Mouse (Mus musculus): ENCODE data around the gene Zbtb42.

Zbtb42 gene

GRCm38 (mm10) chr12:112678555-112679026 lies at the start of gene Zbtb42:
TSS of gene Zbtb42 (plus strand) at chr12:112678828.
- DNase-seq, result peak; percentile 80 to 89

- peak; percentile 79 to 88 for DNase-seq
Observed at GRCm38 (mm10) chr12:112628928-112629721, 49.5 kb upstream of the Zbtb42 start.

- peak in 1 of 2 experiments; percentile 34 for DNase-seq
Observed at GRCm38 (mm10) chr12:112630029-112630428, 48.6 kb upstream of the Zbtb42 start.

- no peak for DNase-seq
Observed at GRCm38 (mm10) chr12:112630796-112631195, 47.8 kb upstream of the Zbtb42 start.

- DNase-seq, result no peak
Observed at GRCm38 (mm10) chr12:112631472-112631871, 47.2 kb upstream of the Zbtb42 start.

- DNase-seq, result peak; percentile 47 to 52
Observed at GRCm38 (mm10) chr12:112632084-112632777, 46.4 kb upstream of the Zbtb42 start.

GRCm38 (mm10) chr12:112632907-112633306 lies 45.7 kb upstream of the Zbtb42 start:
- DNase-seq, result peak; percentile 33 to 37

- DNase-seq, result peak; percentile 54 to 79
Observed at GRCm38 (mm10) chr12:112633686-112634085, 44.9 kb upstream of the Zbtb42 start.

GRCm38 (mm10) chr12:112639526-112639925 lies 39.1 kb upstream of the Zbtb42 start:
- DNase-seq, result no peak

- DNase-seq, result no peak
Observed at GRCm38 (mm10) chr12:112643126-112643525, 35.5 kb upstream of the Zbtb42 start.

- peak; percentile 100 for DNase-seq
Observed at GRCm38 (mm10) chr12:112644180-112644854, 34.3 kb upstream of the Zbtb42 start, which contains the start of gene Siva1. TSS of gene Siva1 (plus strand) at chr12:112644679.

- DNase-seq, result no peak
Observed at GRCm38 (mm10) chr12:112644855-112645506, 33.6 kb upstream of the Zbtb42 start.

- DNase-seq, result no peak
Observed at GRCm38 (mm10) chr12:112646139-112646538, 32.5 kb upstream of the Zbtb42 start.

GRCm38 (mm10) chr12:112648081-112648480 lies 30.5 kb upstream of the Zbtb42 start:
- DNase-seq, result no peak

- DNase-seq, result peak in 1 of 2 experiments; percentile 46
Observed at GRCm38 (mm10) chr12:112651778-112652439, 26.7 kb upstream of the Zbtb42 start.

GRCm38 (mm10) chr12:112653157-112653824 lies 25.3 kb upstream of the Zbtb42 start:
- DNase-seq, result peak; percentile 85 to 88

- no peak for DNase-seq
Observed at GRCm38 (mm10) chr12:112654076-112654475, 24.6 kb upstream of the Zbtb42 start.

GRCm38 (mm10) chr12:112658619-112659018 lies 20.0 kb upstream of the Zbtb42 start:
- no peak for DNase-seq

GRCm38 (mm10) chr12:112659109-112659508 lies 19.5 kb upstream of the Zbtb42 start:
- DNase-seq, result peak; percentile 67 to 74

- DNase-seq, result no peak
Observed at GRCm38 (mm10) chr12:112660576-112661326, 17.9 kb upstream of the Zbtb42 start.

- no peak for DNase-seq
Observed at GRCm38 (mm10) chr12:112661327-112661605, 17.4 kb upstream of the Zbtb42 start.
